In the genomic region with DNA sequence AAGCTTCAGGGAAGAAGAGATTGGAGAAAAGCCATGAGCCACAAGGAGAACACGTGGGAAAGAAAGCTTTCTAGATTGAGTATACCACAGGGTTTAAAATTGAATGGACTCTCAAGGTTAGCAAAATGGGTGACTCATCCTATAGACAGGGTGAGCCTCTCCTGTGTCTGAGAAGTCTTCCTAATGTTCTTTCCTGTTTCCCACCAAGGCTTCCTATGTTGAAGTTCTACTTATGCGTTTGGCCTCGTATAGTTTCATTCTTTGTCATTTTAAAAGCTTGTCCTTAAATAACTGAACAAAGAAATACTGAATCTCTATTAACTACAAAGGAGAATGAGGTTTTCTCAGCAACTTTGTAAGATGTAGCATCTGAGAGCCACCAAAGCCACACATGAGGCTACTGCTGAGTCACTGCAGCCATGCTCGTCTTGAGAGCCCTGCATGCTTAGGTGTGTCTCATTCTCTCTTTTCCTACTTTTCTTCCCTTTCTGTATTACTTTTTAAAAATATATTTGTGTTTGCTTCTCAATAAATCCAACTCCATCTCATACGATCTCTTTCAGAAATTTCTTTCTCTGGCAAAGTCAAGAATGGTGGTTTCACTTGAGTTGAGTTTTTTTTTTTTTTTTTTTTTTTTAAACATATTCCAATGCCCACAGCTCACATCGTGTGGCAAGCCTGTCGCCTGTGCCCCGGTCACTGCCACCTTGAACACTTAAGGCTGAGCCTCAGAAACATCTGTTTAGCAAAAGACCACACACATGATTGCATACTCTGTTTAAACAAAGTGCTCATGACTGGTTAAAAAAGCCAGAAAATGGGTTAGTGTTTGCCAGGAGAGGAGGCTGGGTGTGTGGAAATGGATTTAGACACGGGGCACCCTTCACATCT, we compare ENCODE assay signal across 7 mouse cellular contexts. TPM values are rescaled to one million over a fixed set of nuclear protein-coding genes. Genes with fewer than 3 reads are reported as not detected.
DNase-seq lines count a peak whose midpoint lies in the region; ATAC-seq and TF ChIP-seq lines count a peak whose summit lies in the region.

No protein-coding gene starts in this region.

- no peak for TF ChIP-seq POLR2A in testis, adult 2 months (IDR thresholded peaks at IDR 0.05; ENCODE audit: control insufficient read depth, low read depth, low read length)

- WGBS in embryonic facial prominence, embryonic 14.5 days, result 56% methylated on average over 9 of the region's 9 CpGs
- WGBS in intestine, postnatal 0 days, result 55% methylated on average over 9 of the region's 9 CpGs
- WGBS in neural tube, embryonic 12.5 days, result 73% methylated on average over 9 of the region's 9 CpGs

- H3K9ac ChIP-seq in embryonic facial prominence, embryonic 14.5 days (ENCODE audit: low read depth, low read length), result peak overlapping the region; percentile 62
- peak overlapping the region; percentile 55; the same call in 1 of the 2 replicates for H3K9ac ChIP-seq in intestine, postnatal 0 days (ENCODE audit: low read depth, low read length)
- no peak overlapping the region for H3K9ac ChIP-seq in neural tube, embryonic 12.5 days

- peak; percentile 41; the same call in 1 of the 2 replicates for ATAC-seq in embryonic facial prominence, embryonic 14.5 days (ENCODE audit: low read depth)
- ATAC-seq in intestine, postnatal 0 days, result no peak
- ATAC-seq in neural tube, embryonic 12.5 days (ENCODE audit: low FRiP score, low read depth), result no peak

- TF ChIP-seq CTCF in testis, adult 2 months (IDR thresholded peaks at IDR 0.05; ENCODE audit: control insufficient read depth, insufficient read depth, insufficient replicate concordance, low read depth, low read length), result no peak
- no peak for TF ChIP-seq CTCF in intestine, postnatal 0 days (IDR thresholded peaks at IDR 0.05; ENCODE audit: low read depth)

- no peaks in the 10 kb centered on the region for H3K4me1 ChIP-seq in testis, adult 2 months (ENCODE audit: control insufficient read depth, insufficient read depth, low read length)
- peaks cover 10% of the 10 kb centered on the region; the same call in 1 of the 2 replicates for H3K4me1 ChIP-seq in embryonic facial prominence, embryonic 14.5 days (ENCODE audit: control insufficient read depth, insufficient read depth, low read length)
- H3K4me1 ChIP-seq in intestine, postnatal 0 days (replicated peaks; ENCODE audit: control insufficient read depth, insufficient read depth, low read length), result no peaks in the 10 kb centered on the region; the same call in 1 of the 2 replicates
- H3K4me1 ChIP-seq in neural tube, embryonic 12.5 days, result 0 out of 2 replicates have a peak, but pooled peaks cover 5% of the 10 kb centered on the region

- no peaks in the 10 kb centered on the region for H3K9me3 ChIP-seq in embryonic facial prominence, embryonic 14.5 days (ENCODE audit: control insufficient read depth, low read length)
- no peaks in the 10 kb centered on the region for H3K9me3 ChIP-seq in intestine, postnatal 0 days (ENCODE audit: control insufficient read depth)
- H3K9me3 ChIP-seq in neural tube, embryonic 12.5 days, result no peaks in the 10 kb centered on the region

- H3K36me3 ChIP-seq in testis, adult 2 months (ENCODE audit: control insufficient read depth, insufficient read depth, low read length), result no peaks in the 10 kb centered on the region
- no peaks in the 10 kb centered on the region for H3K36me3 ChIP-seq in embryonic facial prominence, embryonic 14.5 days (ENCODE audit: control insufficient read depth, insufficient read depth, low read length)
- H3K36me3 ChIP-seq in intestine, postnatal 0 days (ENCODE audit: control insufficient read depth, insufficient read depth), result no peaks in the 10 kb centered on the region
- H3K36me3 ChIP-seq in neural tube, embryonic 12.5 days, result no peaks in the 10 kb centered on the region

- H3K4me3 ChIP-seq in testis, adult 2 months (ENCODE audit: control insufficient read depth, low read depth, low read length), result no peak overlapping the region
- H3K4me3 ChIP-seq in embryonic facial prominence, embryonic 14.5 days (ENCODE audit: low read depth, low read length), result peak overlapping the region; percentile 39
- H3K4me3 ChIP-seq in intestine, postnatal 0 days (ENCODE audit: low read depth, low read length), result peak overlapping the region; percentile 44
- H3K4me3 ChIP-seq in neural tube, embryonic 12.5 days, result peak overlapping the region; percentile 20

- DNase-seq in testis, postnatal 14 days (ENCODE audit: low spot score), result no peak
- DNase-seq in embryonic facial prominence, embryonic 14.5 days (ENCODE audit: low spot score), result no peak
- DNase-seq in retina, postnatal 1 day, result no peak
- DNase-seq in thymus, postnatal 36 days, result no peak

- peak overlapping the region; percentile 74 for H3K27ac ChIP-seq in testis, adult 2 months (ENCODE audit: control insufficient read depth, insufficient read depth, low read depth, low read length)
- peak overlapping the region; percentile 65 for H3K27ac ChIP-seq in embryonic facial prominence, embryonic 14.5 days (replicated peaks; ENCODE audit: low read depth, low read length)
- H3K27ac ChIP-seq in intestine, postnatal 0 days (ENCODE audit: low read depth, low read length), result peak overlapping the region; percentile 81
- no peak overlapping the region for H3K27ac ChIP-seq in neural tube, embryonic 12.5 days

- H3K4me2 ChIP-seq in embryonic facial prominence, embryonic 14.5 days (ENCODE audit: low read depth, low read length), result peak overlapping the region; percentile 56
- H3K4me2 ChIP-seq in intestine, postnatal 0 days (replicated peaks; ENCODE audit: low read depth), result peak overlapping the region; percentile 70
- H3K4me2 ChIP-seq in neural tube, embryonic 12.5 days (replicated peaks), result peak overlapping the region; percentile 48

- H3K27me3 ChIP-seq in testis, adult 2 months (ENCODE audit: control insufficient read depth, insufficient read depth, low read length), result no peaks in the 10 kb centered on the region
- no peaks in the 10 kb centered on the region for H3K27me3 ChIP-seq in embryonic facial prominence, embryonic 14.5 days (replicated peaks; ENCODE audit: control insufficient read depth, insufficient read depth, low read length)
- H3K27me3 ChIP-seq in intestine, postnatal 0 days (replicated peaks; ENCODE audit: control insufficient read depth, insufficient read depth, low read length), result no peaks in the 10 kb centered on the region
- H3K27me3 ChIP-seq in neural tube, embryonic 12.5 days (replicated peaks), result no peaks in the 10 kb centered on the region

RNA-seq across cellular contexts. Expression of gene Serpinb9, which starts 0.7 kb away (rescaled TPM):
- polyA plus RNA-seq in testis, adult 2 months (2012; rRNA removed), result 2.1 and 2.4 TPM in 2 replicates
- 6.5 and 6.7 TPM in 2 replicates for polyA plus RNA-seq in embryonic facial prominence, embryonic 14.5 days (2014; fragmentation: Nextera tagmentation; extraction: Ambion mirVana)
- polyA plus RNA-seq in intestine, postnatal 0 days (2015; fragmentation: Nextera tagmentation; extraction: Ambion mirVana), result 9.5 and 10.0 TPM in 2 replicates
- 1.0 and 1.1 TPM in 2 replicates for polyA plus RNA-seq in neural tube, embryonic 12.5 days (2016; fragmentation: Nextera tagmentation; extraction: Ambion mirVana)

RNA-seq across cellular contexts. Expression of gene Serpinb9b, which starts 23.4 kb away (rescaled TPM):
- polyA plus RNA-seq in testis, adult 2 months (2012; rRNA removed), result 0.17 and 0.29 TPM in 2 replicates
- 0.14 and 0.17 TPM in 2 replicates for polyA plus RNA-seq in embryonic facial prominence, embryonic 14.5 days (2014; fragmentation: Nextera tagmentation; extraction: Ambion mirVana)
- 1.5 and 1.9 TPM in 2 replicates for polyA plus RNA-seq in intestine, postnatal 0 days (2015; fragmentation: Nextera tagmentation; extraction: Ambion mirVana)
- 0.09 and 0.28 TPM in 2 replicates for polyA plus RNA-seq in neural tube, embryonic 12.5 days (2016; fragmentation: Nextera tagmentation; extraction: Ambion mirVana)

RNA-seq across cellular contexts. Expression of gene Serpinb6b, which starts 38.8 kb away (rescaled TPM):
- 0.83 and 0.87 TPM in 2 replicates for polyA plus RNA-seq in testis, adult 2 months (2012; rRNA removed)
- 2.4 and 3.0 TPM in 2 replicates for polyA plus RNA-seq in embryonic facial prominence, embryonic 14.5 days (2014; fragmentation: Nextera tagmentation; extraction: Ambion mirVana)
- 13.0 and 13.8 TPM in 2 replicates for polyA plus RNA-seq in intestine, postnatal 0 days (2015; fragmentation: Nextera tagmentation; extraction: Ambion mirVana)
- polyA plus RNA-seq in neural tube, embryonic 12.5 days (2016; fragmentation: Nextera tagmentation; extraction: Ambion mirVana), result 0.24 and 0.32 TPM in 2 replicates
